8 mouse cellular contexts compared by ENCODE assay signal in genomic region chr15:77366706-77367484, GRCm38 (mm10). TPM values are rescaled to one million over a fixed set of nuclear protein-coding genes. Genes with fewer than 3 reads are reported as not detected.
DNase-seq lines count a peak whose midpoint lies in the region; ATAC-seq and TF ChIP-seq lines count a peak whose summit lies in the region.

No protein-coding gene starts in this region.

- H3K4me3 ChIP-seq in E14TG2a.4 (replicated peaks; ENCODE audit: low read length) = peak overlapping the region; percentile 73
- H3K4me3 ChIP-seq in forebrain, embryonic 13.5 days = peak overlapping the region; percentile 30

- peak; percentile 47 for DNase-seq in c-Kit-positive CD71-positive TER-119-positive erythroid progenitor cells, embryonic 14.5 days (ENCODE audit: low spot score)
- peak; percentile 92 to 95 for DNase-seq in heart, postnatal 10 days
- peak; percentile 80 for DNase-seq in layer of hippocampus, adult 11-12 months (ENCODE audit: low spot score)
- DNase-seq in lung, adult 18-20 months = peak; percentile 82 to 84
- DNase-seq in ovary, postnatal 10 days (ENCODE audit: low spot score) = peak; percentile 63
- peak; percentile 83 for DNase-seq in thymus, postnatal 4 days

- H3K4me2 ChIP-seq in forebrain, embryonic 13.5 days = peak overlapping the region; percentile 66

- no peaks in the 10 kb centered on the region for H3K27me3 ChIP-seq in E14TG2a.4 (ENCODE audit: insufficient read depth, low read length)
- H3K27me3 ChIP-seq in forebrain, embryonic 13.5 days = no peaks in the 10 kb centered on the region

- peaks cover 79% of the 10 kb centered on the region for H3K4me1 ChIP-seq in E14TG2a.4 (replicated peaks; ENCODE audit: low read depth, low read length)
- peaks cover 46% of the 10 kb centered on the region for H3K4me1 ChIP-seq in forebrain, embryonic 13.5 days

- H3K9ac ChIP-seq in forebrain, embryonic 13.5 days = peak overlapping the region; percentile 62

- H3K9me3 ChIP-seq in E14TG2a.4 (ENCODE audit: low read length) = peaks cover 10% of the 10 kb centered on the region
- no peaks in the 10 kb centered on the region for H3K9me3 ChIP-seq in forebrain, embryonic 13.5 days (replicated peaks)

- H3K36me3 ChIP-seq in E14TG2a.4 (ENCODE audit: insufficient read depth, low read length) = 0 out of 2 replicates have a peak, but pooled peaks cover 3% of the 10 kb centered on the region
- no peaks in the 10 kb centered on the region for H3K36me3 ChIP-seq in forebrain, embryonic 13.5 days (ENCODE audit: poor library complexity, severe bottlenecking)

- ATAC-seq in forebrain, embryonic 13.5 days = peak; percentile 69

- 2% methylated on average over 26 of the region's 26 CpGs for WGBS in forebrain, embryonic 13.5 days

- intact Hi-C loops in heart, postnatal 10 days (cut with DNase I) = loop anchor here (5.0 kb wide), 2 partner anchors 265 to 395 kb away; no protein-coding TSS in a partner anchor

- peak; percentile 40 for TF ChIP-seq CTCF in E14TG2a.4 (conservative IDR thresholded peaks at IDR 0.05; ENCODE audit: low read length)

- H3K27ac ChIP-seq in forebrain, embryonic 13.5 days = peak overlapping the region; percentile 94

RNA-seq across cellular contexts. Expression of gene Apol7a, which starts 32.0 kb away (rescaled TPM):
- not detected in 2 replicates for polyA plus RNA-seq in forebrain, embryonic 13.5 days (2015; fragmentation: Nextera tagmentation; extraction: Ambion mirVana)
- total RNA-seq in heart, postnatal 10 days (2021) = under 1 TPM; 0.17 to 0.34 TPM

RNA-seq across cellular contexts. Expression of gene Apol9a, which starts 44.0 kb away (rescaled TPM):
- polyA plus RNA-seq in forebrain, embryonic 13.5 days (2015; fragmentation: Nextera tagmentation; extraction: Ambion mirVana) = not detected in 2 replicates
- total RNA-seq in heart, postnatal 10 days (2021) = under 1 TPM in 1 of 2 experiments, not detected in 1; 0.17 TPM

Comparison
In these comparisons a context has a peak if more than half of its experiments do, and no peak if none do; other contexts are left out.
1. Peak in every context shown above with its lines: DNase-seq, ATAC-seq, H3K4me3 ChIP-seq and H3K27ac ChIP-seq.